Mouse (Mus musculus) lung, adult 2 months (tissue): ENCODE results near the gene Olfr857.

Experiments used
- CTCF ChIP-seq: fragments of 200-500 bp; IDR thresholded peaks from 2 replicates; pipeline ENCODE4 v1.5.1; 2011; ENCODE audit warnings: mild to moderate bottlenecking, low read length, control low read depth; ENCODE audit not compliant: insufficient read depth
- POLR2A ChIP-seq: fragments of 200-500 bp; IDR thresholded peaks from 2 replicates; pipeline ENCODE4 v1.6.1; 2011; ENCODE audit warnings: low read depth, mild to moderate bottlenecking, control low read depth, low read length, borderline replicate concordance; ENCODE audit errors: extremely low read depth

- no peak for TF ChIP-seq CTCF
- no peak for TF ChIP-seq POLR2A
Measured at GRCm38 (mm10) chr9:19690281-19690680, 19.0 kb upstream of the Olfr857 start.
